Mouse (Mus musculus) C2C12 (cell line): Measurements from ENCODE around the gene B4galnt1.

Experiments used
- CEBPB ChIP-seq: IDR thresholded peaks from one replicate; pipeline ENCODE4 v1.6.1; 2011; ENCODE audit warnings: low read depth, mild to moderate bottlenecking, control low read depth, moderate library complexity
- CTCF ChIP-seq: IDR thresholded peaks from one replicate; pipeline ENCODE4 v1.5.1; 2011; ENCODE audit not compliant: control insufficient read depth, insufficient read depth, insufficient read length
- MAX ChIP-seq: IDR thresholded peaks from one replicate; pipeline ENCODE4 v1.6.1; 2011; ENCODE audit warnings: mild to moderate bottlenecking, control low read depth
- MYOD1 ChIP-seq: IDR thresholded peaks from one replicate; pipeline ENCODE4 v1.6.1; 2011; ENCODE audit warnings: low read depth; ENCODE audit not compliant: control insufficient read depth, insufficient read length
- MYOG ChIP-seq: IDR thresholded peaks from one replicate; pipeline ENCODE4 v1.6.1; 2011; ENCODE audit not compliant: control insufficient read depth, insufficient read length; ENCODE audit errors: extremely low read depth
- USF1 ChIP-seq: IDR thresholded peaks from one replicate; pipeline ENCODE4 v1.6.1; 2011; ENCODE audit warnings: low read depth, mild to moderate bottlenecking, control low read depth, moderate library complexity

DNA sequence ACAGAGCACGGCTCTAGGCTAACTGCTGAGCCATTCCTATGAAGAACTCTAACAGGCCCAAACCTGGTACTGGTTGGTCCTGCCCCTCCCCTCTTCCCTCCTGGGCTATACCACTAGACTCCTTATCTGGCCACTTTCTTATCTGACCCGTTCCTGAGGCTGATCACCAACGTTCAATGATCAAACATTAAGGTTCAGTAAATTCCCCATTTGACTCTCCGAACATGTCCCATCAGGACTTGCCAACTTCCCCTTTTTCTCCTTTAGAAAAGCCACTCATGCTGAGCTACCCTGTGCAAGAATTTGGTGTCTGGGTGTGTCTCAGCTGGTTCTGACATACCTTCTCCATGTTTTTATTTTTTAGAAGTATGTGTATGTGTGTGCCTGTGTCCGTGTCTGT, 38.4 kb upstream of the B4galnt1 start:
- TF ChIP-seq CTCF (no peak), CEBPB (no peak), MAX (no peak), MYOD1 (no peak), MYOG (no peak), USF1 (no peak)
